Mouse (Mus musculus): ENCODE results near the gene Tshz2. TPM values are rescaled to one million over a fixed set of nuclear protein-coding genes. Genes with fewer than 3 reads are reported as not detected.

Gene Tshz2
- total RNA-seq, 2 experiments from 2014 or later = 29.8 to 29.9 TPM

- intact Hi-C loops (cut with DNase I) = no loop called here
These were observed 330.0 kb downstream of the Tshz2 start for GRCm38 (mm10) chr2:169962776-169963175.

GRCm38 (mm10) chr2:169970481-169970880, 337.7 kb downstream of the Tshz2 start:
- DNase-seq (ENCODE audit: low spot score in 2 of 2) = no peak
- intact Hi-C loops (cut with DNase I) = no loop called here

More at GRCm38 (mm10) chr2:169962776-169963175, 330.0 kb downstream of the Tshz2 start:
- no peak for DNase-seq (ENCODE audit: low spot score in 2 of 2)

- DNase-seq (ENCODE audit: low spot score in 2 of 2) = peak in 1 of 2 experiments; percentile 1
- intact Hi-C loops (cut with DNase I) = no loop called here
These were observed 350.1 kb downstream of the Tshz2 start for GRCm38 (mm10) chr2:169982925-169983324.

GRCm38 (mm10) chr2:169987186-169987585, 354.4 kb downstream of the Tshz2 start:
- DNase-seq (ENCODE audit: low spot score in 2 of 2) = no peak
- intact Hi-C loops (cut with DNase I) = no loop called here

- intact Hi-C loops (cut with DNase I) = no loop called here
- DNase-seq (ENCODE audit: low spot score in 2 of 2) = no peak
These were observed 356.4 kb downstream of the Tshz2 start for GRCm38 (mm10) chr2:169989186-169989585.

- intact Hi-C loops (cut with DNase I) = no loop called here
- no peak for DNase-seq (ENCODE audit: low spot score in 2 of 2)
These were observed 358.2 kb downstream of the Tshz2 start for GRCm38 (mm10) chr2:169990991-169991390.

GRCm38 (mm10) chr2:169995987-169996386, 363.2 kb downstream of the Tshz2 start:
- no peak for DNase-seq (ENCODE audit: low spot score in 2 of 2)
- intact Hi-C loops (cut with DNase I) = no loop called here

GRCm38 (mm10) chr2:169996501-169997237, 363.9 kb downstream of the Tshz2 start:
- intact Hi-C loops (cut with DNase I) = no loop called here
- no peak for DNase-seq (ENCODE audit: low spot score in 2 of 2)

GRCm38 (mm10) chr2:169997276-169998049, 364.6 kb downstream of the Tshz2 start:
- no peak for DNase-seq (ENCODE audit: low spot score in 2 of 2)
- intact Hi-C loops (cut with DNase I) = no loop called here

GRCm38 (mm10) chr2:169998878-169999337, 366.1 kb downstream of the Tshz2 start:
- no peak for DNase-seq (ENCODE audit: low spot score in 2 of 2)
- intact Hi-C loops (cut with DNase I) = no loop called here

GRCm38 (mm10) chr2:170002594-170003504, 370.0 kb downstream of the Tshz2 start:
- peak; percentile 45 to 55 for DNase-seq (ENCODE audit: low spot score in 2 of 2)
- intact Hi-C loops (cut with DNase I) = no loop called here

GRCm38 (mm10) chr2:170003666-170004065, 370.9 kb downstream of the Tshz2 start:
- DNase-seq (ENCODE audit: low spot score in 2 of 2) = no peak
- intact Hi-C loops (cut with DNase I) = no loop called here

- intact Hi-C loops (cut with DNase I) = no loop called here
- DNase-seq (ENCODE audit: low spot score in 2 of 2) = no peak
These were observed 374.0 kb downstream of the Tshz2 start for GRCm38 (mm10) chr2:170006829-170007228.

GRCm38 (mm10) chr2:170007426-170007958, 374.7 kb downstream of the Tshz2 start:
- intact Hi-C loops (cut with DNase I) = no loop called here
- DNase-seq (ENCODE audit: low spot score in 2 of 2) = no peak

GRCm38 (mm10) chr2:170009729-170010128, 376.9 kb downstream of the Tshz2 start:
- no peak for DNase-seq (ENCODE audit: low spot score in 2 of 2)
- intact Hi-C loops (cut with DNase I) = no loop called here

- intact Hi-C loops (cut with DNase I) = no loop called here
These were observed 379.0 kb downstream of the Tshz2 start for GRCm38 (mm10) chr2:170011858-170012257.

GRCm38 (mm10) chr2:170017302-170017701, 384.5 kb downstream of the Tshz2 start:
- intact Hi-C loops (cut with DNase I) = no loop called here
- no peak for DNase-seq (ENCODE audit: low spot score in 2 of 2)

More at GRCm38 (mm10) chr2:170011858-170012257, 379.0 kb downstream of the Tshz2 start:
- DNase-seq (ENCODE audit: low spot score in 2 of 2) = no peak

GRCm38 (mm10) chr2:170017926-170018325, 385.1 kb downstream of the Tshz2 start:
- no peak for DNase-seq (ENCODE audit: low spot score in 2 of 2)
- intact Hi-C loops (cut with DNase I) = no loop called here

- intact Hi-C loops (cut with DNase I) = no loop called here
- no peak for DNase-seq (ENCODE audit: low spot score in 2 of 2)
These were observed 390.1 kb downstream of the Tshz2 start for GRCm38 (mm10) chr2:170022953-170023352.
